Mouse (Mus musculus) intestine, embryonic 15.5 days (tissue): Measurements from ENCODE around the gene Zglp1. TPM values are rescaled to one million over a fixed set of nuclear protein-coding genes. Genes with fewer than 3 reads are reported as not detected.

Source experiments
- ATAC-seq: fragments of 200-750 bp; cut with Nextera tagmentation; 2 replicates; pipeline ENCODE4 v1.8.0; 2017; ENCODE audit warnings: moderate TSS enrichment, moderate library complexity
- H3K27ac ChIP-seq: fragments of 300-500 bp; sonication (generic); 2 replicates; pipeline ENCODE4 v1.5.1; 2015; ENCODE audit warnings: mild to moderate bottlenecking, inconsistent platforms
- H3K27me3 ChIP-seq: fragments of 300-500 bp; sonication (generic); replicated peaks from 2 replicates; pipeline ENCODE4 v1.6.1; 2015; ENCODE audit warnings: inconsistent platforms
- H3K36me3 ChIP-seq: fragments of 300-500 bp; sonication (generic); 2 replicates; pipeline ENCODE4 v1.6.1; 2015; ENCODE audit warnings: inconsistent platforms
- H3K4me1 ChIP-seq: fragments of 300-500 bp; sonication (generic); replicated peaks from 2 replicates; pipeline ENCODE4 v1.6.1; 2015; ENCODE audit warnings: inconsistent platforms
- H3K4me2 ChIP-seq: fragments of 300-500 bp; sonication (generic); replicated peaks from 2 replicates; pipeline ENCODE4 v1.6.1; 2015; ENCODE audit warnings: mild to moderate bottlenecking, inconsistent platforms
- H3K4me3 ChIP-seq: fragments of 300-500 bp; sonication (generic); replicated peaks from 2 replicates; pipeline ENCODE4 v1.5.1; 2015; ENCODE audit warnings: inconsistent platforms
- H3K9ac ChIP-seq: fragments of 300-500 bp; sonication (generic); 2 replicates; pipeline ENCODE4 v1.6.1; 2015; ENCODE audit warnings: inconsistent platforms
- H3K9me3 ChIP-seq: fragments of 300-500 bp; sonication (generic); 2 replicates; pipeline ENCODE4 v1.6.1; 2016; ENCODE audit warnings: inconsistent platforms
- WGBS: fragments of 180-500 bp; shearing (Covaris S2); methylation state at CpG from one replicate; pipeline ENCODE4 v1.1.7; 2015; 5-methylcytosine and 5-hydroxymethylcytosine counted together
- microRNA counts: library from miRNA; unstranded; fragments of <30 nt; microRNA quantifications from one replicate; lab custom pipeline; 2016
- polyA plus RNA-seq: library from polyadenylated mRNA; unstranded; fragments of >200 nt; fragmentation: Nextera tagmentation; extraction: Ambion mirVana; gene quantifications from 2 replicates; pipeline ENCODE4 v1.2.1, GENCODE M21; 2015

Zglp1 gene
- polyA plus RNA-seq, 1 experiment from 2014 or later = 1.0 TPM

GRCm38 (mm10) chr9:21018600-21018999 is 48.3 kb downstream of the Zglp1 start:
- Histone ChIP-seq H3K4me1 (peaks cover 23% of the 10 kb centered on the region), H3K9ac (no peak overlapping the region), H3K27me3 (peaks cover 15% of the 10 kb centered on the region), H3K4me2 (no peak overlapping the region), H3K27ac (no peak overlapping the region), H3K4me3 (no peak overlapping the region), H3K9me3 (no peaks in the 10 kb centered on the region), H3K36me3 (no peaks in the 10 kb centered on the region)
- WGBS = 62% methylated on average over 2 of the region's 2 CpGs
- ATAC-seq = no peak

DNA sequence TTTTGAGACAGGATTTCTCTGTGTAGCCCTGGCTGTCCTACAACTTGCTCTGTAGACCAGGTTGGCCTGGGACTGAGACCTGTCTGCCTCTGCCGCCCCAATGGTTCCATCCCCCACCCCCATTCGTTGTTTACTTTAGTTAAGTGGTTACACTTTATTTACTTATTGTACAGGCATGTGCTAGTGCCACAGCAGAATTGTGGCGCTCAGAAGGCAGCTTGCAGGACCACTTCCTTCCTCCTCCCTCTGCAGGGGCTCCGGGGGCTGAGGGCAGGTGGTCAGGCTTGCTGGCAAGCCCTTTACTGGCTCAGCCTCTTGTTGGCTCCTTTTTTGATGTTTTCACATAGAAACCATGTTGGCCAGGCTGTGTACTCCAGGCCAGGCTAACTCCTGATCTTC is 49.7 kb downstream of the Zglp1 start:
- Histone ChIP-seq H3K27ac (no peak overlapping the region), H3K9ac (no peak overlapping the region), H3K4me1 (peaks cover 23% of the 10 kb centered on the region), H3K36me3 (no peaks in the 10 kb centered on the region), H3K4me2 (peak overlapping the region; percentile 83), H3K9me3 (no peaks in the 10 kb centered on the region), H3K4me3 (peak overlapping the region; percentile 44; the same call in 1 of the 2 replicates), H3K27me3 (peaks cover 15% of the 10 kb centered on the region)
- 34% methylated on average over 4 of the region's 4 CpGs for WGBS
- ATAC-seq = no peak

DNA sequence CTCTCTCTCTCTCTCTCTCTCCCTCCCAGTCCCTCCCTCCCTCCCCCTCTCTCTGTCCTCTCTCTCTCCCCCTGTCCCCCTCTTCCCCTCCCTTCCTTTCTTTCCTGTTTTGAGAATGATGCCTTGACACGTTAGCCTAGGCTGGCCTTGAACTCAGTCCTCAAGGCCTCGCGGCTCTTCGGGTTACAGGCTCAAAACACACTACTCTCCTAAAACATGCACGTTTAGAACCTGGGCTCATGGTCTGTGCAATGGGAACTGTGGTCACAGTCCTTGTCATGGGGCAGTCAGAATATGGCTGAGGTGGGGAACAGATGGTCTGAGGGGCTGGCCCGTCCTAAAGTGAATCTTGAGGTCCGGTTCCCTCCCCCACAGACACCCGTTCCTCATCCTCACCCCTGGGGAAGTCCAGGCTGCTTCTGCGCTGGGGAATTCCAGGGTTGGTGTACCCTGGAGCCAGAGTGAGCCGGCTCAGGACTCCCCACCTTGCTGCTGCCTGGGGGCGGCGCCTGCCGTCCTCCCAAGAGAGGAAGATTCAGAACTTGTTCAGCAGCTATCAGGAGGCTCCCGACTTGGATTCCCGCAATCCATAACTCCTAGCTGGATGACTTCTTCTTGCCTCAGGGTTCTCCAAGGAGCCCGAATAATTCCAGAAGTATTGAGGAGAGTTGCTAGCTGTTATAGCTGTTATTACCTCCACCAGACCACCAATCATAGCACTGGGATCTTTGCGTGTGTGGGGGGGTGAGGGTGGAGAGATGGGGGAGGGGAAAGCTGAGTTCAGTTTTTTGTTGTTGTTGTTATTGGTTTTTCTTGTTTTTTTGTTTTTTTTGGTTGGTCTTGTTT is 50.3 kb downstream of the Zglp1 start:
- peak overlapping the region; percentile 44 for H3K4me3 ChIP-seq
- H3K27ac ChIP-seq = no peak overlapping the region
- peak overlapping the region; percentile 13; the same call in 1 of the 2 replicates for H3K9ac ChIP-seq
- H3K4me1 ChIP-seq = peaks cover 26% of the 10 kb centered on the region
- peak overlapping the region; percentile 83 for H3K4me2 ChIP-seq
- WGBS = 6% methylated on average over 17 of the region's 17 CpGs
- H3K9me3 ChIP-seq = no peaks in the 10 kb centered on the region
- H3K27me3 ChIP-seq = peaks cover 15% of the 10 kb centered on the region
- ATAC-seq = peak; percentile 40
- H3K36me3 ChIP-seq = no peaks in the 10 kb centered on the region

DNA sequence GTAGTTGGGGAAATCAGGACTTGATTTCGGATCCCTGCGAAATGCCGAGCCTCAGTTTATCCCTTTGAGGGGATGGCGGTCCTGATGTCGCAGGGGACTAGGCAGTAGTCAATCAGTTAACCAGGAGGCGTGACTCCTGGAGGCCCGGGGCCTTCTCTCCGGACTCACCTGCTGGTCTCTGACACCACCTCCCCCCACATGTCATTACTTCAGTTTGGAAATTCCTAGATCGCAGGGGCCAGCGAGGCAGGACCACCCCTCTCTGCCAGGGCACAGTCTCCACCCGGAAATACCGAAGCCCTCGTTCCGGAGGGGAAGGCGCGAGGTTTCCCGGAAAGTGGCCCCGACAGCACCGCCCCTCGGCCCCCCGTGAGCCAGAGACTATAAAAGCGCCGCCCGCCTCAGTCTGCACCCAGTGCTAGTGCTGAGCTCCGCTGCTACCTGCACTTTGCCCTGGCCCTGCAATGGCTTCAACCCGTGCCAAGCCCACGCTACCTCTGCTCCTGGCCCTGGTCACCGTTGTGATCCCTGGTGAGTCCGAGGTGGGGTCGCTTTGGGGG is 51.2 kb downstream of the Zglp1 start, which contains the start of gene Icam1:
Gene Icam1 (plus strand): TSS at position 415 of the 560 bp plus-strand sequence.
- H3K36me3 ChIP-seq = no peaks in the 10 kb centered on the region
- peak within 1 kb of the TSS; percentile 44 for H3K4me3 ChIP-seq
- H3K4me1 ChIP-seq = peaks cover 27% of the 10 kb centered on the region
- peak within 1 kb of the TSS; percentile 83 for H3K4me2 ChIP-seq
- no peaks in the 10 kb centered on the region for H3K9me3 ChIP-seq
- peak; percentile 88 for ATAC-seq
- peak within 1 kb of the TSS; percentile 37 for H3K9ac ChIP-seq
- under 1% methylated on average over 30 of the region's 30 CpGs for WGBS
- peak within 1 kb of the TSS; percentile 51; the same call in 1 of the 2 replicates for H3K27ac ChIP-seq
- peaks cover 15% of the 10 kb centered on the region for H3K27me3 ChIP-seq

- H3K9me3 ChIP-seq = no peaks in the 10 kb centered on the region
- H3K36me3 ChIP-seq = no peaks in the 10 kb centered on the region
- H3K9ac ChIP-seq = peak overlapping the region; percentile 37
- H3K27ac ChIP-seq = peak overlapping the region; percentile 51; the same call in 1 of the 2 replicates
- peaks cover 27% of the 10 kb centered on the region for H3K4me1 ChIP-seq
- peak; percentile 55 for ATAC-seq
- peaks cover 15% of the 10 kb centered on the region for H3K27me3 ChIP-seq
- H3K4me3 ChIP-seq = peak overlapping the region; percentile 44
- WGBS = 7% methylated on average over 29 of the region's 29 CpGs
- H3K4me2 ChIP-seq = peak overlapping the region; percentile 83
Measured at GRCm38 (mm10) chr9:21014691-21015570, 52.0 kb downstream of the Zglp1 start.

MicroRNAs encoded within 50 kb of the gene (microRNA counts, 519-probe panel; counts per million panel counts)
- microRNA mmu-miR-1900 (lab: Ali Mortazavi, UCI) = 2,803 counts per million, percentile 72 among the panel's probes with 10 or more counts

Other genes with a start within 250 kb of the Zglp1 start
- gene Rdh8, start 248.6 kb downstream of the Zglp1 start, polyA plus RNA-seq = not detected in 2 replicates
- gene A230050P20Rik, start 198.5 kb downstream of the Zglp1 start, polyA plus RNA-seq = 15.0 and 19.8 TPM in 2 replicates
- gene Angptl6, start 187.4 kb downstream of the Zglp1 start, polyA plus RNA-seq = 8.3 and 10.7 TPM in 2 replicates
- 91.6 and 95.5 TPM in 2 replicates for gene Ppan, start 178.9 kb downstream of the Zglp1 start, polyA plus RNA-seq
- 292 and 319 TPM in 2 replicates for gene Eif3g, start 168.5 kb downstream of the Zglp1 start, polyA plus RNA-seq
- gene Dnmt1, start 107.2 kb downstream of the Zglp1 start, polyA plus RNA-seq = 72.5 and 73.4 TPM in 2 replicates
- 29.2 and 30.4 TPM in 2 replicates for gene S1pr2, start 90.3 kb downstream of the Zglp1 start, polyA plus RNA-seq
- gene Mrpl4, start 64.4 kb downstream of the Zglp1 start, polyA plus RNA-seq = 145 and 159 TPM in 2 replicates
- gene Icam1, start 51.1 kb downstream of the Zglp1 start, polyA plus RNA-seq = 12.6 and 12.8 TPM in 2 replicates
- 2.9 and 3.0 TPM in 2 replicates for gene Icam4, start 37.7 kb downstream of the Zglp1 start, polyA plus RNA-seq
- 0.06 and 0.16 TPM in 2 replicates for gene Icam5, start 35.0 kb downstream of the Zglp1 start, polyA plus RNA-seq
- gene Gm49373, start 6.0 kb upstream of the Zglp1 start, polyA plus RNA-seq = 0.40 and 0.59 TPM in 2 replicates
- 57.3 and 68.2 TPM in 2 replicates for gene Fdx1l, start 6.5 kb upstream of the Zglp1 start, polyA plus RNA-seq
- gene Gm38431, start 24.9 kb upstream of the Zglp1 start, polyA plus RNA-seq = 1.0 and 2.4 TPM in 2 replicates
- gene Raver1, start 24.9 kb upstream of the Zglp1 start, polyA plus RNA-seq = 64.5 and 66.5 TPM in 2 replicates
- gene Tyk2, start 64.2 kb upstream of the Zglp1 start, polyA plus RNA-seq = 13.6 and 15.7 TPM in 2 replicates
- 276 and 280 TPM in 2 replicates for gene Cdc37, start 82.9 kb upstream of the Zglp1 start, polyA plus RNA-seq
- gene Pde4a, start 98.6 kb upstream of the Zglp1 start, polyA plus RNA-seq = 6.0 and 6.8 TPM in 2 replicates
- 55.8 and 59.8 TPM in 2 replicates for gene Keap1, start 172.3 kb upstream of the Zglp1 start, polyA plus RNA-seq
- not detected in 2 replicates for gene S1pr5, start 181.3 kb upstream of the Zglp1 start, polyA plus RNA-seq
- gene Atg4d, start 198.2 kb upstream of the Zglp1 start, polyA plus RNA-seq = 50.0 and 55.1 TPM in 2 replicates
- gene Kri1, start 220.9 kb upstream of the Zglp1 start, polyA plus RNA-seq = 11.1 and 15.4 TPM in 2 replicates
- 38.4 and 42.1 TPM in 2 replicates for gene Cdkn2d, start 224.3 kb upstream of the Zglp1 start, polyA plus RNA-seq
- gene Ap1m2, start 245.2 kb upstream of the Zglp1 start, polyA plus RNA-seq = 106 and 115 TPM in 2 replicates